Mouse (Mus musculus) small intestine, adult 2 months (tissue): Measurements from ENCODE around the gene Rplp0.

ENCODE experiments used
- CTCF ChIP-seq: fragments of 200-500 bp; IDR thresholded peaks from 2 replicates; pipeline ENCODE4 v1.5.1; 2012; ENCODE audit warnings: low read depth, mild to moderate bottlenecking, control low read depth, inconsistent platforms, low read length, moderate library complexity, mixed read lengths; ENCODE audit not compliant: insufficient replicate concordance, insufficient read length; ENCODE audit errors: extremely low read depth
- POLR2A ChIP-seq: fragments of 200-500 bp; IDR thresholded peaks from 2 replicates; pipeline ENCODE4 v1.6.1; 2012; ENCODE audit warnings: low read depth, mild to moderate bottlenecking, control low read depth, inconsistent platforms, low read length, moderate library complexity

GRCm38 (mm10) chr5:115560336-115560905 lies 1.2 kb downstream of the Rplp0 start:
- TF ChIP-seq CTCF (no peak), POLR2A (no peak)
